ENCODE assay signal across 26 mouse cellular contexts in genomic region chr15:66373908-66374307, GRCm38 (mm10).
DNase-seq lines count a peak whose midpoint lies in the region; ATAC-seq and TF ChIP-seq lines count a peak whose summit lies in the region.
"Had no signal": no experiment of that assay in that cellular context is flagged by ENCODE, and none has a peak within 500 bp of the region (broad histone marks: within the 10 kb centered on the region; RNA-seq: fewer than 3 reads in every experiment).

No protein-coding gene starts in this region.

- 0 out of 2 replicates have a peak, but pooled peaks have one; percentile 4 for TF ChIP-seq CTCF in hindbrain, postnatal 0 days (IDR thresholded peaks at IDR 0.05; ENCODE audit: low read depth)

- no peaks in the 10 kb centered on the region for H3K27me3 ChIP-seq in hindbrain, postnatal 0 days (ENCODE audit: insufficient read depth, low read length)
- no peaks in the 10 kb centered on the region for H3K27me3 ChIP-seq in hindbrain, embryonic 14.5 days (ENCODE audit: control insufficient read depth, insufficient read depth, low read length)
- no peaks in the 10 kb centered on the region for H3K27me3 ChIP-seq in neural tube, embryonic 15.5 days (replicated peaks)
- H3K27me3 ChIP-seq: embryonic facial prominence, embryonic 12.5 days; hindbrain, embryonic 13.5 days; intestine, embryonic 15.5 days; liver, embryonic 13.5 days; midbrain, embryonic 12.5 days; neural tube, embryonic 13.5 days had no signal

- no peak overlapping the region for H3K4me2 ChIP-seq in hindbrain, postnatal 0 days (ENCODE audit: low read depth, low read length)
- H3K4me2 ChIP-seq in hindbrain, embryonic 14.5 days (replicated peaks): no peak overlapping the region
- H3K4me2 ChIP-seq in neural tube, embryonic 15.5 days: no peak overlapping the region
- H3K4me2 ChIP-seq: embryonic facial prominence, embryonic 12.5 days; hindbrain, embryonic 13.5 days; intestine, embryonic 15.5 days; liver, embryonic 13.5 days; midbrain, embryonic 12.5 days; neural tube, embryonic 13.5 days had no signal

- ATAC-seq in CD4-positive, CD25-positive, alpha-beta regulatory T cell, adult 4 months: no peak
- ATAC-seq in hindbrain, postnatal 0 days: 0 out of 2 replicates have a peak, but pooled peaks have one; percentile 21
- no peak for ATAC-seq in hindbrain, embryonic 14.5 days (ENCODE audit: low FRiP score)
- ATAC-seq in neural tube, embryonic 15.5 days (ENCODE audit: low FRiP score): no peak
- ATAC-seq: intestine, embryonic 15.5 days had no signal

- no peaks in the 10 kb centered on the region for H3K4me1 ChIP-seq in hindbrain, postnatal 0 days (ENCODE audit: insufficient read depth, low read length)
- no peaks in the 10 kb centered on the region for H3K4me1 ChIP-seq in hindbrain, embryonic 14.5 days (replicated peaks; ENCODE audit: control insufficient read depth, insufficient read depth, low read length)
- H3K4me1 ChIP-seq in neural tube, embryonic 15.5 days: no peaks in the 10 kb centered on the region
- H3K4me1 ChIP-seq: embryonic facial prominence, embryonic 12.5 days; hindbrain, embryonic 13.5 days; intestine, embryonic 15.5 days; liver, embryonic 13.5 days; midbrain, embryonic 12.5 days; neural tube, embryonic 13.5 days had no signal

- DNase-seq in CD4-positive, CD25-positive, alpha-beta regulatory T cell, adult 2 months (ENCODE audit: low read depth, low spot score): peak; percentile 22
- DNase-seq in hindbrain, postnatal 0 days (ENCODE audit: low spot score): peak; percentile 9
- no peak for DNase-seq in hindbrain, embryonic 14.5 days (ENCODE audit: low spot score)
- DNase-seq in 3T3-L1 (ENCODE audit: low read depth, low spot score) (peak; percentile 7), ZHBTc4 (ENCODE audit: low read depth, low spot score) (peak; percentile 9)
- DNase-seq in right cerebral cortex, adult 18-20 months: no peak
- DNase-seq: cerebellum, adult 2 months; cerebellum, postnatal 25 days; gastrocnemius, adult 2 months; heart, postnatal 36 days; kidney, adult 8-10 months; kidney, postnatal 25 days; layer of hippocampus, adult 9-11 months; liver, embryonic 13.5 days; lung, adult 2 months; lung, postnatal 14 days; right cerebral cortex, postnatal 4 days; thymus, adult 18-20 months had no signal

- H3K27ac ChIP-seq in hindbrain, postnatal 0 days: no peak overlapping the region
- no peak overlapping the region for H3K27ac ChIP-seq in hindbrain, embryonic 14.5 days
- no peak overlapping the region for H3K27ac ChIP-seq in neural tube, embryonic 15.5 days (replicated peaks)
- H3K27ac ChIP-seq: embryonic facial prominence, embryonic 12.5 days; gastrocnemius, adult 2 months; hindbrain, embryonic 13.5 days; intestine, embryonic 15.5 days; left cerebral cortex, adult 2 months; liver, embryonic 13.5 days; midbrain, embryonic 12.5 days; neural tube, embryonic 13.5 days had no signal

- H3K4me3 ChIP-seq in hindbrain, postnatal 0 days (ENCODE audit: low read length): no peak overlapping the region
- no peak overlapping the region for H3K4me3 ChIP-seq in hindbrain, embryonic 14.5 days (replicated peaks; ENCODE audit: low read length)
- H3K4me3 ChIP-seq in neural tube, embryonic 15.5 days (replicated peaks): no peak overlapping the region
- H3K4me3 ChIP-seq: embryonic facial prominence, embryonic 12.5 days; gastrocnemius, adult 2 months; hindbrain, embryonic 13.5 days; intestine, embryonic 15.5 days; left cerebral cortex, adult 2 months; liver, embryonic 13.5 days; midbrain, embryonic 12.5 days; neural tube, embryonic 13.5 days had no signal

- H3K36me3 ChIP-seq in hindbrain, postnatal 0 days (ENCODE audit: insufficient read depth, low read length): no peaks in the 10 kb centered on the region
- H3K36me3 ChIP-seq in hindbrain, embryonic 14.5 days (replicated peaks; ENCODE audit: control insufficient read depth, insufficient read depth): no peaks in the 10 kb centered on the region
- no peaks in the 10 kb centered on the region for H3K36me3 ChIP-seq in neural tube, embryonic 15.5 days
- H3K36me3 ChIP-seq: embryonic facial prominence, embryonic 12.5 days; hindbrain, embryonic 13.5 days; intestine, embryonic 15.5 days; liver, embryonic 13.5 days; midbrain, embryonic 12.5 days; neural tube, embryonic 13.5 days had no signal

- no peaks in the 10 kb centered on the region for H3K9me3 ChIP-seq in hindbrain, postnatal 0 days (ENCODE audit: low read length)
- H3K9me3 ChIP-seq in hindbrain, embryonic 14.5 days (ENCODE audit: control insufficient read depth, low read length): no peaks in the 10 kb centered on the region
- no peaks in the 10 kb centered on the region for H3K9me3 ChIP-seq in neural tube, embryonic 15.5 days (replicated peaks)
- H3K9me3 ChIP-seq: embryonic facial prominence, embryonic 12.5 days; hindbrain, embryonic 13.5 days; intestine, embryonic 15.5 days; liver, embryonic 13.5 days; midbrain, embryonic 12.5 days; neural tube, embryonic 13.5 days had no signal

- H3K9ac ChIP-seq in hindbrain, postnatal 0 days (replicated peaks; ENCODE audit: low read length): no peak overlapping the region
- no peak overlapping the region for H3K9ac ChIP-seq in hindbrain, embryonic 14.5 days
- H3K9ac ChIP-seq in neural tube, embryonic 15.5 days (replicated peaks): no peak overlapping the region
- H3K9ac ChIP-seq: embryonic facial prominence, embryonic 12.5 days; hindbrain, embryonic 13.5 days; intestine, embryonic 15.5 days; liver, embryonic 13.5 days; midbrain, embryonic 12.5 days; neural tube, embryonic 13.5 days had no signal

- 55% methylated on average over 3 of the region's 3 CpGs for WGBS in hindbrain, postnatal 0 days
- 46% methylated on average over 3 of the region's 3 CpGs for WGBS in hindbrain, embryonic 14.5 days
- WGBS in neural tube, embryonic 15.5 days: 66% methylated on average over 3 of the region's 3 CpGs

Comparison
In these comparisons a context has a peak if more than half of its experiments do, and no peak if none do; other contexts are left out.
1. DNase-seq: peak in CD4-positive, CD25-positive, alpha-beta regulatory T cell, adult 2 months (single experiment), hindbrain, postnatal 0 days (single experiment), 3T3-L1 (single experiment) and ZHBTc4 (single experiment); none in hindbrain, embryonic 14.5 days (single experiment) and right cerebral cortex, adult 18-20 months (single experiment).